Mouse (Mus musculus) embryonic fibroblast, embryonic 13.5 days (primary cell): ENCODE results near the gene Rab3b. TPM values are rescaled to one million over a fixed set of nuclear protein-coding genes. Genes with fewer than 3 reads are reported as not detected.

Experiments
- H3K27ac ChIP-seq: 2 replicates; pipeline ENCODE4 v1.5.1; 2012; ENCODE audit warnings: low read length, control low read depth, inconsistent platforms; ENCODE audit not compliant: insufficient read depth
- H3K4me1 ChIP-seq: 2 replicates; pipeline ENCODE4 v1.6.1; 2011; ENCODE audit warnings: low read length; ENCODE audit not compliant: control insufficient read depth, insufficient read depth
- H3K4me3 ChIP-seq: 2 replicates; pipeline ENCODE4 v1.5.1; 2011; ENCODE audit warnings: mild to moderate bottlenecking, control low read depth, low read length; ENCODE audit not compliant: insufficient read depth
- CTCF ChIP-seq: IDR thresholded peaks from 2 replicates; pipeline ENCODE4 v1.5.1; 2011; ENCODE audit warnings: mild to moderate bottlenecking, control low read depth, low read length, moderate library complexity, borderline replicate concordance; ENCODE audit not compliant: insufficient read depth
- POLR2A ChIP-seq: IDR thresholded peaks from 2 replicates; pipeline ENCODE4 v1.6.1; 2011; ENCODE audit warnings: low read depth, mild to moderate bottlenecking, control low read depth, low read length, moderate library complexity
- polyA plus RNA-seq: library from polyadenylated mRNA; stranded (reverse); fragments of >200 nt; gene quantifications from 2 replicates; pipeline ENCODE4 v1.2.4, GENCODE M21; 2011; ENCODE audit warnings: low read depth; ENCODE audit not compliant: missing spikeins, insufficient read length

The Rab3b gene
- 4.8 and 7.4 TPM in 2 replicates for polyA plus RNA-seq

DNA sequence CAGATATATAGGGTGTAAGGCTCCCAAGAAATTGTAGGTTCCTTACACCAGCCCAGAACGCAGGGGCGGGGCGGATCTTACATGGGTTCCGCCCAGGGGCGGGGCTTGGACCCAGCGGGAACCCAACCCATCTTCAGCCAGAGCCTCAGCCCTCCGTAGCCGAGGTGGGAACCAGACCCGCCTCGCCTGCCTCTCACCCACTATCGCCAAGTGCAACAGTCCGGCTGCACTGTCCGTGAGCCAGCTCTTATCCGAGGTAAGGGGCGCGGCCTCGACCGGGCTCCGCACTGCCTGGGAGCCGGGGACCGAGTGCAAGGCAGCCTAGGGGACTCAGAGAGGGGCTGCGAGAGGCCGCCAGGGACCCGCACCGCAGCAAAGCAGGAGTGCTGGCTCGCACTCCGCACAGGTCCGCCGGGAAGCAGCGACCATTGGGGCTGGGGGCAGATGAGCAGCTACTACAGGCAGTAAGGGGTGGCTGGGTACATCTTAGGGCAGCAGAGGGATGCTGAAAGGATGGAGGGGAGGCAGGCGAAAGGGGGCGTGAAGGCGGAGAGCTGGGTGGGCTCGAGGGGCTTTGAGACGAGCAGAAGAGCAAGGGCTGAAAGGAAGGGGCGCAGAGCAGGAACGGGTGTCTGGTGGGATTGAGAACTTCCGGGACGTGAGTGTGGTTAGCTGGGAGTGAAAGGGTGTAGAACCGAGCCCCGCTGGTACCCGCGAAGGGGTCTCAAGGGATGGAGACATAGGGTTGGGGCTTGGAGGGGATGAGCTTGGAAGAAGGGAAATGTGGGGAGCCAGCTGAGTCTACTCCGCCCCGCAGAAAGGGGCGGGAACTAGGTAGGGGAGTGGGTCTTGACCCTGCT, at the start of gene Rab3b:
Gene Rab3b (plus strand): TSS at position 101 of the 860 bp plus-strand sequence.
- peak within 1 kb of the TSS; percentile 47 for H3K4me3 ChIP-seq
- TF ChIP-seq CTCF (no peak), POLR2A (peak; percentile 32; the same call in 1 of the 2 replicates)
- no peak within 1 kb of the TSS for H3K27ac ChIP-seq
- peaks cover 3% of the 10 kb centered on the region; the same call in 1 of the 2 replicates for H3K4me1 ChIP-seq

DNA sequence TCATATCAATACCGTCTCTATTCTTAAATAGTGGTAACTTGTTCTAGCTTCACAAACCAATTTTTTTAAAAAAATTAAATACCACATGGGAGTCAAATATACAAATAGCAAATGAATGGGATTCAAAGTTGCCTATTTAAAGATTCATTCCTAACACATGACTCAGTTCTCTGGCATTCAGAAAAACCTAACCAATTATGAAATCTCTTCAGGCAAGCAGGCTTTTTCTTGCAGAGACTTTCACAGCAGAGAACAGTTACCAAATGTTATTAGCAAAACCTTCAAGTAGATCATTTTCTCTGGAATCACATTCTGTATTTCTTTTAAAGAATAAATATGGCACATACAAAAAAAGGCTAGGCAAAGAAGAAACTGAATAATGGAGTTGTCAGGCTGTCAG, 48.2 kb upstream of the Rab3b start:
- Histone ChIP-seq H3K4me1 (peaks cover 2% of the 10 kb centered on the region), H3K4me3 (no peak overlapping the region), H3K27ac (peak overlapping the region; percentile 64; the same call in 1 of the 2 replicates)
- TF ChIP-seq CTCF, result no peak
- no peak for TF ChIP-seq POLR2A

- Histone ChIP-seq H3K4me3 (peak within 1 kb of the TSS; percentile 92), H3K27ac (peak within 1 kb of the TSS; percentile 99), H3K4me1 (peaks cover 6% of the 10 kb centered on the region)
- TF ChIP-seq CTCF (no peak), POLR2A (peak; percentile 55)
These were observed 45.7 kb upstream of the Rab3b start, which contains the start of gene Btf3l4 for GRCm38 (mm10) chr4:108832916-108833827. Btf3l4 (minus strand) TSS chr4:108833614.

DNA sequence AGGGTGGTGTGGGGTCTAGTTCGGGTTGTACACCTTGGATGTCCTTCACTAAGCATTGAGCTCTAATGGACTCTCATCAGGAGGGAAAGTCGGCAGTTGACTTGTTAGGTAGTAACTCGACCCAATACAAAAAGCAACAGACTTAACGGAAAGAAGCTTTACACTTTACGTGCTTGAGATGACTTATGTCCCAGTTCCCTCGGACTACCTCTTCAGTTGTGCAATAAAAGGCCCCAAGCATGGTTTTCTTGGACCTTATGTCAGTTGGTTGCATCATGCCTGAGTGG, 45.1 kb upstream of the Rab3b start:
- H3K4me1 ChIP-seq, result peaks cover 9% of the 10 kb centered on the region
- H3K4me3 ChIP-seq, result peak overlapping the region; percentile 89
- H3K27ac ChIP-seq, result peak overlapping the region; percentile 99
- TF ChIP-seq CTCF (no peak), POLR2A (no peak)

- peaks cover 9% of the 10 kb centered on the region for H3K4me1 ChIP-seq
- H3K27ac ChIP-seq, result peak within 1 kb of the TSS; percentile 99
- TF ChIP-seq CTCF (no peak), POLR2A (peak; percentile 92)
- H3K4me3 ChIP-seq, result peak within 1 kb of the TSS; percentile 92
These were observed 44.5 kb upstream of the Rab3b start, which contains the start of gene Txndc12 for GRCm38 (mm10) chr4:108834115-108834970. Txndc12 (plus strand) TSS chr4:108834601.

DNA sequence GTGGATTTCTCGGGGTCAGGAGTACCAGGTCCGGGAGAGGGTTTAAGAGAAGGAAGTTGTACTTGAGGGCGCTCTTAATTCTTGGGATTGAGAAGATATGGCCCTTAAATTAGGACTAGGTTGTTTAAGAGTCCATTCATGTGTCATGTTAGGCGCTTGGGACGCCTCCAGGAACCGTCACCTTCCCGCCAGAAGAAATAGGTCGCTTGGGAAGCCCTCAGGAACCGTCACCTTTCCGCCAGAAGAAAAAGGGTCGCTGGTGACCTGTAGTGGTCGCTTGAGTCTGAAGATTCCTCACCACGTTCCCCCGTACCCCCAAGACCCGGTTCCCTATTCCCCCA, 43.9 kb upstream of the Rab3b start:
- peak overlapping the region; percentile 99 for H3K27ac ChIP-seq
- H3K4me1 ChIP-seq, result peaks cover 9% of the 10 kb centered on the region
- TF ChIP-seq POLR2A (no peak), CTCF (no peak)
- peak overlapping the region; percentile 89 for H3K4me3 ChIP-seq

- peak overlapping the region; percentile 89 for H3K4me3 ChIP-seq
- peak overlapping the region; percentile 99 for H3K27ac ChIP-seq
- peaks cover 7% of the 10 kb centered on the region; the same call in 1 of the 2 replicates for H3K4me1 ChIP-seq
These were observed 43.4 kb upstream of the Rab3b start for GRCm38 (mm10) chr4:108835496-108835895.

DNA sequence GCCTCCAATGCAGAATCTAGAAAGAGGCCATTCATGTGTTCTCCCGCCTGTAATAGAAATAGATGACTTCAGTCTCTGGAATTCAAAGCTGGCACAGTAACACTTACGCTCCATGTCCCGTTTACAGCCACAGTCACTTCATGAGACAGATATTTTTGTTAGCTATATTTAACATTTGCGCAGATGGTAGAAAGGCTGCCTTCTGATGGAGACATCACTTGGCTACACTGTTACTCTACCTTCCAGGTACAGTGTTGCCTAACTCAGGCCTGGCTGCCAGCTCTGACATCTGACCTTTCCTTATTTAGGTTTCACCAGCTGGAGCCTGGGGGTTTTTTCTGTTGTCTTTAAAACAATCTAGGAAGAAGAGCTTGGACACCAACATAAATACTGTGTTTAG, 40.8 kb upstream of the Rab3b start:
- TF ChIP-seq CTCF (no peak), POLR2A (no peak)

More at GRCm38 (mm10) chr4:108835496-108835895, 43.4 kb upstream of the Rab3b start:
- no peak for TF ChIP-seq CTCF
- no peak for TF ChIP-seq POLR2A

DNA sequence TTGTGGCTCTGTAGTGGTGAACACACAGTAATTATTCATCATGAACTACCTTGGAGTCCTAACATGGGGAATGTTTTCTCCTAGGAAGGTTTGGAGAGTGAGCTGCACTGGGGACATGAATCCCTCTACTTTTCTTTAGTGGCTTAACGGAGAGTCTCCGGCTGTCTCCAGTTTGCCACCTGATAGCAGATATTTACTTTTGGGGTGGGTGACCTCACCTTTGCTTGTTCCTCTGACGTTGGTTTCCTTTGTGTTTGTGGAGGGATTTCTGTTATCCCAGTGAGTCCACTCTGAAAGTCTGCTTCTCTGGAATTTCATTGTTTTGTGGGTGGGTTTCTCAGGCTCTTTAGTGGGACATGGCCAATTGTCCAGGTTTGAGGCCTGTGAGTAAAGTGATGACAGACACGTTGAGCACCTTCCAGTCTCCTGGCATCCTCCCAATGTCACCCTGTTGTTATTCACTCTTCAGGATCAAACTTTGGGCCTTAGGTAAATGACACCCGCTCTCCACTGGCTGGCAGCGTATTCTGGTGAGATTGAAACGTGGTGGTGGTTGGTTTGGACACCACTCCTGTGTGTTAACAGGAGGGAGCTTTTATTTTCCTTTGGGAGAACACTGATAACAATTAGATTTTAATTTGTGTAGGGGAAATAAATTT, 36.8 kb upstream of the Rab3b start:
- no peak for TF ChIP-seq POLR2A
- no peak for TF ChIP-seq CTCF
- Histone ChIP-seq H3K4me1 (peaks cover 5% of the 10 kb centered on the region; the same call in 1 of the 2 replicates), H3K4me3 (no peak overlapping the region), H3K27ac (no peak overlapping the region)

More for the DNA sequence above, 40.8 kb upstream of the Rab3b start:
- Histone ChIP-seq H3K27ac (no peak overlapping the region), H3K4me1 (peaks cover 7% of the 10 kb centered on the region; the same call in 1 of the 2 replicates), H3K4me3 (no peak overlapping the region)
